Mouse (Mus musculus): ENCODE measurements around the gene Tbc1d1.

The Tbc1d1 gene

GRCm38 (mm10) chr5:64281674-64282073, 125.6 kb downstream of the Tbc1d1 start:
- DNase-seq: no peak

- no peak for DNase-seq
Observed at GRCm38 (mm10) chr5:64282594-64282993, 126.5 kb downstream of the Tbc1d1 start.

GRCm38 (mm10) chr5:64285289-64285688, 129.2 kb downstream of the Tbc1d1 start:
- no peak for DNase-seq

GRCm38 (mm10) chr5:64285851-64286250, 129.7 kb downstream of the Tbc1d1 start:
- DNase-seq: no peak

GRCm38 (mm10) chr5:64287287-64287686, 131.2 kb downstream of the Tbc1d1 start:
- DNase-seq: no peak

GRCm38 (mm10) chr5:64288031-64288928, 132.2 kb downstream of the Tbc1d1 start:
- no peak for DNase-seq

GRCm38 (mm10) chr5:64289202-64290060, 133.3 kb downstream of the Tbc1d1 start:
- peak; percentile 92 to 94 for DNase-seq

GRCm38 (mm10) chr5:64290061-64290345, 133.9 kb downstream of the Tbc1d1 start:
- peak in 1 of 2 experiments; percentile 50 for DNase-seq

GRCm38 (mm10) chr5:64291657-64292056, 135.6 kb downstream of the Tbc1d1 start:
- DNase-seq: no peak

- DNase-seq: no peak
Observed at GRCm38 (mm10) chr5:64295621-64296020, 139.5 kb downstream of the Tbc1d1 start.

GRCm38 (mm10) chr5:64296328-64296727, 140.2 kb downstream of the Tbc1d1 start:
- DNase-seq: peak in 1 of 2 experiments; percentile 38

GRCm38 (mm10) chr5:64297100-64297499, 141.0 kb downstream of the Tbc1d1 start:
- no peak for DNase-seq

- peak; percentile 62 to 76 for DNase-seq
Observed at GRCm38 (mm10) chr5:64298331-64299036, 142.4 kb downstream of the Tbc1d1 start.

- DNase-seq: no peak
Observed at GRCm38 (mm10) chr5:64299508-64300324, 143.6 kb downstream of the Tbc1d1 start.

GRCm38 (mm10) chr5:64301246-64301645, 145.1 kb downstream of the Tbc1d1 start:
- no peak for DNase-seq

GRCm38 (mm10) chr5:64307289-64307688, 151.2 kb downstream of the Tbc1d1 start:
- DNase-seq: no peak

GRCm38 (mm10) chr5:64312295-64312694, 156.2 kb downstream of the Tbc1d1 start:
- no peak for DNase-seq

GRCm38 (mm10) chr5:64313481-64313880, 157.4 kb downstream of the Tbc1d1 start:
- DNase-seq: peak in 1 of 2 experiments; percentile 40

- DNase-seq: peak in 1 of 2 experiments; percentile 57
Observed at GRCm38 (mm10) chr5:64314288-64315052, 158.4 kb downstream of the Tbc1d1 start.

- no peak for DNase-seq
Observed at GRCm38 (mm10) chr5:64315088-64315487, 159.0 kb downstream of the Tbc1d1 start.

- peak in 1 of 2 experiments; percentile 56 for DNase-seq
Observed at GRCm38 (mm10) chr5:64323286-64323685, 167.2 kb downstream of the Tbc1d1 start.
